Mouse (Mus musculus): Measurements from ENCODE around the gene Olfr564. TPM values are rescaled to one million over a fixed set of nuclear protein-coding genes. Genes with fewer than 3 reads are reported as not detected.

The Olfr564 gene
- total RNA-seq (2015) = not detected in 2 replicates
- not detected in 2 replicates for total RNA-seq (2017)

- no peak for ATAC-seq (ENCODE audit: poor library complexity, severe bottlenecking)
Observed at GRCm38 (mm10) chr7:102803180-102803579, at the start of gene Olfr564. TSS of gene Olfr564 (plus strand) at chr7:102803480.

- no peak for ATAC-seq (ENCODE audit: poor library complexity, severe bottlenecking)
Observed at GRCm38 (mm10) chr7:102759266-102759665, 44.0 kb upstream of the Olfr564 start, which contains the start of the genes Olfr560 and Olfr78. TSS of gene Olfr560 (minus strand) at chr7:102759366. TSS of gene Olfr78 (minus strand) at chr7:102759471.

GRCm38 (mm10) chr7:102770921-102771320, 32.4 kb upstream of the Olfr564 start, which contains the start of gene Olfr561:
TSS of gene Olfr561 (plus strand) at chr7:102771221.
- no peak for ATAC-seq (ENCODE audit: poor library complexity, severe bottlenecking)

Other genes starting within 250 kb of the Olfr564 start
- 14.9 and 16.5 TPM in 2 replicates for gene Trim21, start 238.0 kb upstream of the Olfr564 start, total RNA-seq (2015)
- 31.4 and 53.9 TPM in 2 replicates for gene Trim21, start 238.0 kb upstream of the Olfr564 start, total RNA-seq (2017)
- 0.45 TPM in 1 of 2 replicates, not detected in the other for gene Olfr550, start 232.0 kb upstream of the Olfr564 start, total RNA-seq (2015)
- gene Olfr550, start 232.0 kb upstream of the Olfr564 start, total RNA-seq (2017) = not detected in 2 replicates
- gene Olfr551, start 211.6 kb upstream of the Olfr564 start, total RNA-seq (2015) = not detected in 2 replicates
- not detected in 2 replicates for gene Olfr551, start 211.6 kb upstream of the Olfr564 start, total RNA-seq (2017)
- gene Olfr552, start 205.7 kb upstream of the Olfr564 start, total RNA-seq (2015) = not detected in 2 replicates
- not detected in 2 replicates for gene Olfr552, start 205.7 kb upstream of the Olfr564 start, total RNA-seq (2017)
- not detected in 2 replicates for gene Olfr553, start 185.3 kb upstream of the Olfr564 start, total RNA-seq (2015)
- not detected in 2 replicates for gene Olfr553, start 185.3 kb upstream of the Olfr564 start, total RNA-seq (2017)
- not detected in 2 replicates for gene Olfr554, start 165.0 kb upstream of the Olfr564 start, total RNA-seq (2015)
- gene Olfr554, start 165.0 kb upstream of the Olfr564 start, total RNA-seq (2017) = not detected in 2 replicates
- not detected in 2 replicates for gene Olfr555, start 144.7 kb upstream of the Olfr564 start, total RNA-seq (2015)
- not detected in 2 replicates for gene Olfr555, start 144.7 kb upstream of the Olfr564 start, total RNA-seq (2017)
- gene Olfr556, start 138.6 kb upstream of the Olfr564 start, total RNA-seq (2015) = not detected in 2 replicates
- not detected in 2 replicates for gene Olfr556, start 138.6 kb upstream of the Olfr564 start, total RNA-seq (2017)
- gene Trim68, start 116.2 kb upstream of the Olfr564 start, total RNA-seq (2015) = 3.5 and 3.7 TPM in 2 replicates
- gene Trim68, start 116.2 kb upstream of the Olfr564 start, total RNA-seq (2017) = 2.9 and 3.4 TPM in 2 replicates
- gene Olfr557, start 107.6 kb upstream of the Olfr564 start, total RNA-seq (2015) = not detected in 2 replicates
- gene Olfr557, start 107.6 kb upstream of the Olfr564 start, total RNA-seq (2017) = not detected in 2 replicates
- gene Olfr558, start 101.3 kb upstream of the Olfr564 start, total RNA-seq (2015) = not detected in 2 replicates
- gene Olfr558, start 101.3 kb upstream of the Olfr564 start, total RNA-seq (2017) = not detected in 2 replicates
- not detected in 2 replicates for gene Olfr33, start 84.4 kb upstream of the Olfr564 start, total RNA-seq (2015)
- gene Olfr33, start 84.4 kb upstream of the Olfr564 start, total RNA-seq (2017) = not detected in 2 replicates
- not detected in 2 replicates for gene Olfr559, start 76.0 kb upstream of the Olfr564 start, total RNA-seq (2015)
- gene Olfr559, start 76.0 kb upstream of the Olfr564 start, total RNA-seq (2017) = not detected in 2 replicates
- not detected in 2 replicates for gene Olfr560, start 44.1 kb upstream of the Olfr564 start, total RNA-seq (2015)
- not detected in 2 replicates for gene Olfr560, start 44.1 kb upstream of the Olfr564 start, total RNA-seq (2017)
- not detected in 2 replicates for gene Olfr78, start 44.0 kb upstream of the Olfr564 start, total RNA-seq (2015)
- gene Olfr78, start 44.0 kb upstream of the Olfr564 start, total RNA-seq (2017) = not detected in 2 replicates
- gene Olfr561, start 32.3 kb upstream of the Olfr564 start, total RNA-seq (2015) = not detected in 2 replicates
- not detected in 2 replicates for gene Olfr561, start 32.3 kb upstream of the Olfr564 start, total RNA-seq (2017)
- not detected in 2 replicates for gene Olfr566, start 55.3 kb downstream of the Olfr564 start, total RNA-seq (2015)
- not detected in 2 replicates for gene Olfr566, start 55.3 kb downstream of the Olfr564 start, total RNA-seq (2017)
- not detected in 2 replicates for gene Olfr568, start 73.6 kb downstream of the Olfr564 start, total RNA-seq (2015)
- gene Olfr568, start 73.6 kb downstream of the Olfr564 start, total RNA-seq (2017) = not detected in 2 replicates
- not detected in 2 replicates for gene Olfr569, start 87.4 kb downstream of the Olfr564 start, total RNA-seq (2015)
- not detected in 2 replicates for gene Olfr569, start 87.4 kb downstream of the Olfr564 start, total RNA-seq (2017)
- not detected in 2 replicates for gene Olfr570, start 91.1 kb downstream of the Olfr564 start, total RNA-seq (2015)
- not detected in 2 replicates for gene Olfr570, start 91.1 kb downstream of the Olfr564 start, total RNA-seq (2017)
- gene Olfr571, start 114.1 kb downstream of the Olfr564 start, total RNA-seq (2015) = not detected in 2 replicates
- gene Olfr571, start 114.1 kb downstream of the Olfr564 start, total RNA-seq (2017) = not detected in 2 replicates
- not detected in 2 replicates for gene Olfr572, start 120.9 kb downstream of the Olfr564 start, total RNA-seq (2015)
- not detected in 2 replicates for gene Olfr572, start 120.9 kb downstream of the Olfr564 start, total RNA-seq (2017)
- gene Olfr573-ps1, start 139.1 kb downstream of the Olfr564 start, total RNA-seq (2015) = not detected in 2 replicates
- not detected in 2 replicates for gene Olfr573-ps1, start 139.1 kb downstream of the Olfr564 start, total RNA-seq (2017)
- gene Olfr574, start 145.0 kb downstream of the Olfr564 start, total RNA-seq (2015) = not detected in 2 replicates
- not detected in 2 replicates for gene Olfr574, start 145.0 kb downstream of the Olfr564 start, total RNA-seq (2017)
- not detected in 2 replicates for gene Olfr575, start 155.3 kb downstream of the Olfr564 start, total RNA-seq (2015)
- gene Olfr575, start 155.3 kb downstream of the Olfr564 start, total RNA-seq (2017) = not detected in 2 replicates
- gene Olfr576, start 159.2 kb downstream of the Olfr564 start, total RNA-seq (2015) = not detected in 2 replicates
- not detected in 2 replicates for gene Olfr576, start 159.2 kb downstream of the Olfr564 start, total RNA-seq (2017)
- not detected in 2 replicates for gene Olfr577, start 172.5 kb downstream of the Olfr564 start, total RNA-seq (2015)
- gene Olfr577, start 172.5 kb downstream of the Olfr564 start, total RNA-seq (2017) = not detected in 2 replicates
- not detected in 2 replicates for gene Olfr578, start 185.8 kb downstream of the Olfr564 start, total RNA-seq (2015)
- not detected in 2 replicates for gene Olfr578, start 185.8 kb downstream of the Olfr564 start, total RNA-seq (2017)
- gene Olfr582, start 234.5 kb downstream of the Olfr564 start, total RNA-seq (2015) = not detected in 2 replicates
- gene Olfr582, start 234.5 kb downstream of the Olfr564 start, total RNA-seq (2017) = not detected in 2 replicates
- gene Olfr583, start 247.8 kb downstream of the Olfr564 start, total RNA-seq (2015) = not detected in 2 replicates
- gene Olfr583, start 247.8 kb downstream of the Olfr564 start, total RNA-seq (2017) = not detected in 2 replicates